Mouse (Mus musculus) liver, postnatal 0 days (tissue): Measurements from ENCODE around the gene Hoxb5.

Experiments
- CTCF ChIP-seq: sonication (generic); IDR thresholded peaks from 2 replicates; pipeline ENCODE4 v1.5.1; 2016; ENCODE audit warnings: antibody characterized with exemption, low read depth
- EP300 ChIP-seq: IDR thresholded peaks from 2 replicates; pipeline ENCODE4 v1.6.1; 2016; ENCODE audit warnings: antibody characterized with exemption, low read depth, mild to moderate bottlenecking

DNA sequence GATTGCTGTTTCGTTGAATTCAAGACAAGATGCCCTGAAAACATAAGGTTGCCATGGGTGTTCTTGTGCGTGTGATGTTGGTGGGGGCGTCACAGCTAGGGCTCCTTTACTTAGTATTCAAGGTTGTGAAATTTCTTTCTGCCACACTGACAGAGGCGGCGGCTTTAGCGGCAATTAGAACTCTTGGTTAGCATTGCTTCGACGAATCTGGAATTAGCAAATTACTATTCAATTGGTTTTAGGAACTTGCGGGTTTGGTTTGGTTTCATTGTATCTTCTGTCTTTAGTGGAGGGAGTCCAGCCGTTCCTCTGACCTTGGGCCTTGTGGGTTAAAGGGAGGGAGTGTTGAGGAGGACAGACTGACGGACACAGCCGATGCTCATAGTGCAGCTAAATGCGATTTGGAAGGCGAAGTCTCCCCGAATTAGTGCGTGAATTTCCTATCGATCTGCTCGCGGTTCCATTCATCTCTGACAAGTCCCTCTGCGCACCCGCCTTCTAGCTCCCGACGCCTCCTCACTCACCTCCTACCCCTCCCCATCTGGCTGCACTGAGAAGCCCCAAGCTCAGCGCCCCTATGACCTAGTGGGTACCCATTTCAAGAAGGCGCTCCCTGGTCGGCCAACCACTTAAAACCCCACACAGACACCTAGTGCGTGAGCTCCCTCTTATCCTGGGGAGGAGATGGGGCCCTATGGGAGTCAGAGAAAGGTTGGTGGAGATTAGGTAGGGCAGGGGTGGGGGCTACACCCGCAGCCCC lies 14.7 kb downstream of the Hoxb5 start, which contains the start of gene Hoxb4:
- no peak for TF ChIP-seq EP300
- TF ChIP-seq CTCF: no peak
